Mouse (Mus musculus): ENCODE results near the gene Irf1. TPM values are rescaled to one million over a fixed set of nuclear protein-coding genes. Genes with fewer than 3 reads are reported as not detected.

The Irf1 gene
- total and polyA plus RNA-seq, 3 experiments = 17.8 to 64.9 (median 23.6) TPM

DNA sequence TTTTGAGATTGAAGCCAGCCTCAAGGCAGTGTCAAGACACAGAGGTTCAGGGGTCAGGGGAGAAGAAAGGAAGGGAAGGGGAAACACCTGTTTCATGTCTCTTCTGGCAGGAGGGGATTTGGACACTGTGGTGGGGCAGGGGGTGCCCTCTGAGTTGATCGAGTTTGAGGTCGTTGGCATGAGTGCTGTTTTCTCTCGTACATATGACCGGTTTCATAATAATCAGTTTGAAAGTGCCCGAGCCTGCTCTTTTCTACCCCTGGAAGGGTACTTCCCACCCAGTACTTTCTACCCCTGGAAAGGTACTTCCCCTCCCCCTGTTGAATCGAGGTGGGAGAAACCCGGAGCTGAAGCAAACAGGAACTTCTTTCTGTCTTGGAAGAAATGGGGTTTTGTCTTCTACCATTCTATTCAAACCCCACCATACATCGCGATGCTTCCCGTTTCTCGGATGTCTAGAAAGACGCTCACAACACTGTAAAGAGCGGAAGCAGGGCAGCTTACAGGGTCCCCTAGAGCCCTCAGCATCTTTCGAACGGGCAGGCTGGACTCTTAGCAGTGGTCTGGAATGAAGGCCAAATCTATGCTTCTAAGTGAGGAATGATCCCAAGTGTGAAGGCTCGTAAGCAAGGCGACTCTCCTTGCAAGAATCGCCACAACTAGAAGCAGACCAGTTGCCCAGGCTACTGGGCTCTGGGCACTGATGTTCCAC, 34.7 kb upstream of the Irf1 start (continued):
- TF ChIP-seq USF2 (conservative IDR thresholded peaks at IDR 0.05; ENCODE audit: low read depth, low read length) (no peak), MEF2A (IDR thresholded peaks at IDR 0.05; ENCODE audit: borderline replicate concordance, low read depth, low read length) (peak; percentile 67; the same call in 1 of the 2 replicates), ZKSCAN1 (IDR thresholded peaks at IDR 0.05; ENCODE audit: borderline replicate concordance, low read depth, low read length) (no peak), ZMIZ1 (IDR thresholded peaks at IDR 0.05; ENCODE audit: low read depth, low read length) (no peak), MAX (IDR thresholded peaks at IDR 0.05; ENCODE audit: low read length) (no peak; the same call in 1 of the 2 replicates), EP300 (IDR thresholded peaks at IDR 0.05; ENCODE audit: low read length) (no peak), IRF4 (IDR thresholded peaks at IDR 0.05; ENCODE audit: low read depth, low read length) (peak; percentile 33; the same call in 1 of the 2 replicates), MAFK (IDR thresholded peaks at IDR 0.05; ENCODE audit: insufficient replicate concordance, low read length) (no peak), TBP (conservative IDR thresholded peaks at IDR 0.05; ENCODE audit: low read depth, low read length) (peak; percentile 73)

DNA sequence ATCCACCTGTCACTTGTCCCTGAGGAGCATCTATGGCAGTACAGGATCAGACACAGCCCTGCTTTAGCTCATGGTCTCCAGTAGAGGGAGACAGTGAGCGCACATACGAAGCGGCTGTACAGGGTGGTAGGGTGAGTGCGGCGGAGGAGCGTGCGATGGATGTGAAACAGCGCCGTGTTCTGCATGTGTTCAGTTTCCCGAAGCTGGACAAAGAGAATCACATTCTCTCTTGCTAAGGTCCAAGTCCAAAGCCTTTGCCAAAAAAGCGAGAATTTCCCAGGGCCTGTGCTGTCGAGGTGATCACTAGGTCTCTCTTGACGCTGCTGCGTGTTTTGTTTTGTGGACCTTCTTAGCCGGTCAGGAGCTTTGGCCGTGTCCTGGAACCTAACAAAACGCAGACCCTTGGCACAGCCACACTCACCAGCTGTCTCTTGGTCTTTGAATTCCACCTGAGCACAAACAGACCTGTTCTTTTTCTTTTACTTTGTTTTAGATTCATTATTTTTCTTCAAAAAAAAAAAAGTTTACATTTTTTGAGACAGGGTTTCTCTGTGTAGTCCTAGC, 34.0 kb upstream of the Irf1 start:
- in situ Hi-C loops (cut with MboI; ENCODE audit: low pct_ligation_motif_present, low pct_unique_long_range_greater_than_20kb, low sequenced_read_pairs) = loop anchor here (5.0 kb wide), 2 partner anchors 148 to 268 kb away; no protein-coding TSS in a partner anchor
- no peaks in the 10 kb centered on the region for H3K36me3 ChIP-seq (replicated peaks in 1 of 2; ENCODE audit: control insufficient read depth in 1 of 2, insufficient read depth in 1 of 2, low read length in 1 of 2)
- no peaks in the 10 kb centered on the region for H3K27me3 ChIP-seq (replicated peaks)
- H3K4me3 ChIP-seq (replicated peaks in 1 of 3; ENCODE audit: low read depth in 2 of 3, low read length in 2 of 3, poor library complexity in 1 of 3) = peak overlapping the region; percentile 29 to 43 (median 31)
- peak overlapping the region; percentile 54 for H3K27ac ChIP-seq (ENCODE audit: insufficient read depth, low read depth)
- peak overlapping the region; percentile 50 for H3K9ac ChIP-seq (ENCODE audit: insufficient read depth, low read depth)
- no peaks in the 10 kb centered on the region for H3K79me2 ChIP-seq (replicated peaks; ENCODE audit: control insufficient read depth, extremely low read depth, insufficient read depth, poor library complexity, severe bottlenecking)
- no peaks in the 10 kb centered on the region for H3K9me3 ChIP-seq (replicated peaks; ENCODE audit: low read length)
- peak; percentile 98 for DNase-seq (ENCODE audit: extremely low read depth)
- H3K4me1 ChIP-seq (ENCODE audit: control insufficient read depth in 1 of 2, insufficient read depth in 2 of 2) = peaks cover 8 to 35% of the 10 kb centered on the region in 2 experiments
- H3K4me2 ChIP-seq (ENCODE audit: insufficient read depth, low read depth, poor library complexity, severe bottlenecking) = peak overlapping the region; percentile 89
- dilution Hi-C loops (cut with MboI; ENCODE audit: extremely low pct_ligation_motif_present, extremely low pct_unique_long_range_greater_than_20kb, low sequenced_read_pairs) = no loop called here
- no peak for TF ChIP-seq ELF1 (IDR thresholded peaks at IDR 0.05; ENCODE audit: low read depth, low read length)
- peak; percentile 98 to 99 for TF ChIP-seq CTCF (conservative IDR thresholded peaks at IDR 0.05 in 1 of 2, IDR thresholded peaks at IDR 0.05 in 1 of 2; ENCODE audit: low read depth in 2 of 2, low read length in 2 of 2)
- TF ChIP-seq SMC3 (IDR thresholded peaks at IDR 0.05; ENCODE audit: low read depth, low read length) = peak; percentile 80
- no peak for TF ChIP-seq HCFC1 (IDR thresholded peaks at IDR 0.05; ENCODE audit: low read depth, low read length)
- TF ChIP-seq E2F4 (IDR thresholded peaks at IDR 0.05; ENCODE audit: insufficient replicate concordance, low read depth, low read length) = no peak
- TF ChIP-seq MAX (IDR thresholded peaks at IDR 0.05; ENCODE audit: low read length) = peak; percentile 92
- TF ChIP-seq CHD2 (IDR thresholded peaks at IDR 0.05; ENCODE audit: low read length) = no peak
- no peak for TF ChIP-seq EP300 (IDR thresholded peaks at IDR 0.05; ENCODE audit: low read length)
- no peak for TF ChIP-seq PAX5 (IDR thresholded peaks at IDR 0.05; ENCODE audit: low read length)
- no peak for TF ChIP-seq GABPA (IDR thresholded peaks at IDR 0.05; ENCODE audit: insufficient replicate concordance, low read depth, low read length)
- TF ChIP-seq ETS1 (conservative IDR thresholded peaks at IDR 0.05; ENCODE audit: low read depth, low read length) = peak; percentile 42; the same call in 1 of the 2 replicates
- TF ChIP-seq RAD21 (IDR thresholded peaks at IDR 0.05; ENCODE audit: low read depth, low read length) = peak; percentile 61
- TF ChIP-seq MXI1 (IDR thresholded peaks at IDR 0.05; ENCODE audit: low read depth, low read length) = peak; percentile 85; the same call in 1 of the 2 replicates
- TF ChIP-seq MAFK (IDR thresholded peaks at IDR 0.05; ENCODE audit: insufficient replicate concordance, low read length) = no peak
- TF ChIP-seq CHD1 (IDR thresholded peaks at IDR 0.05; ENCODE audit: low read depth, low read length) = no peak
- TF ChIP-seq KAT2A (IDR thresholded peaks at IDR 0.05; ENCODE audit: insufficient replicate concordance, low read length) = no peak
- TF ChIP-seq USF1 (IDR thresholded peaks at IDR 0.05; ENCODE audit: low read depth, low read length) = no peak
- peak; percentile 26; the same call in 1 of the 2 replicates for TF ChIP-seq MEF2A (IDR thresholded peaks at IDR 0.05; ENCODE audit: borderline replicate concordance, low read depth, low read length)
- no peak for TF ChIP-seq USF2 (conservative IDR thresholded peaks at IDR 0.05; ENCODE audit: low read depth, low read length)
- no peak for TF ChIP-seq SIN3A (IDR thresholded peaks at IDR 0.05; ENCODE audit: low read length)
- no peak for TF ChIP-seq ZNF384 (IDR thresholded peaks at IDR 0.05; ENCODE audit: low read depth, low read length)
- TF ChIP-seq BHLHE40 (IDR thresholded peaks at IDR 0.05; ENCODE audit: low read depth, low read length) = peak; percentile 80
- peak; percentile 66 for TF ChIP-seq POLR2A (IDR thresholded peaks at IDR 0.05; ENCODE audit: low read depth, low read length)
- TF ChIP-seq TBP (conservative IDR thresholded peaks at IDR 0.05; ENCODE audit: low read depth, low read length) = no peak; the same call in 1 of the 2 replicates
- no peak for TF ChIP-seq ZKSCAN1 (IDR thresholded peaks at IDR 0.05; ENCODE audit: borderline replicate concordance, low read depth, low read length)
- peak; percentile 35; the same call in 1 of the 2 replicates for TF ChIP-seq NRF1 (IDR thresholded peaks at IDR 0.05; ENCODE audit: low read depth, low read length)
- no peak for TF ChIP-seq ZMIZ1 (IDR thresholded peaks at IDR 0.05; ENCODE audit: low read depth, low read length)
- TF ChIP-seq UBTF (IDR thresholded peaks at IDR 0.05; ENCODE audit: low read depth, low read length) = no peak
- peak; percentile 73 for TF ChIP-seq NELFE (IDR thresholded peaks at IDR 0.05; ENCODE audit: low read depth, low read length)
- TF ChIP-seq JUN (IDR thresholded peaks at IDR 0.05; ENCODE audit: insufficient read depth, low read depth, low read length) = no peak; the same call in 1 of the 2 replicates
- no peak; the same call in 1 of the 2 replicates for TF ChIP-seq RCOR1 (conservative IDR thresholded peaks at IDR 0.05; ENCODE audit: low read depth, low read length)
- peak; percentile 91 for TF ChIP-seq MYC (IDR thresholded peaks at IDR 0.05; ENCODE audit: low read depth, low read length)
